Mouse (Mus musculus) T-helper 2 cell (primary cell): ENCODE data around the gene Rexo2.

Experiments
- in situ Hi-C: fragments of 300-600 bp; cut with MboI, MseI; formaldehyde crosslinking; loops from one replicate; pipeline ENCODE4 v1.15.1; 2025; ENCODE audit warnings: high pct_unique_total_duplicates

Rexo2 gene

GRCm38 (mm10) chr9:48473131-48473530 is 7.3 kb downstream of the Rexo2 start:
- in situ Hi-C loops: no loop called here

DNA sequence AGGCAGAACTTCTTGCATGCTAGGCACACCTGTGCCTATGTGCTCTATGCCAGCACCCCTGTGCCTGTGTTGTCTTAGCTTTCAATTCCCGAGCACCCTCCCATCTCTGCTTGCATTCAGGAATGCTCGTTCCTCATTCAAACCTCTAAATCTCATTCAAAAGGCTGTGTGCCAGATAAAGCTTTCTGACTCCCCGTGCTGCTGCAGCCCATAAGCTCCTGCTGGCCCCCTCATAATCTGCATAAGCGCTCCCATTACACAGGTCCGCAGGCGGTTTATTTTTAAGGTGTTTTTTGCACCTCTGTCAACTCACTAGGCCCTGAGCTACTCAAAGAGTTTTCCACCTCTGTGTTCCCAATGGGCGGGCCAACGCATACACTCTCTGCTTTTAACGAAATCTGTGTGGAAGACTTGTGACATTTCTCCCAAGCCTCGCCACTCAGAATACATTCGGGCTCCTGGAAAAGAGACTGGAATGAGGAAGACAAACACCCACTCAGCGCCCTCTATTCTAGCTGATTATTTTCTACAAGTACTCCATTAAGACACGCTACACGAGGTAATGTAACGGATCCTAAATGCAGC is 7.9 kb downstream of the Rexo2 start:
- in situ Hi-C loops: no loop called here

GRCm38 (mm10) chr9:48467471-48467870 is 13.0 kb downstream of the Rexo2 start:
- in situ Hi-C loops: loop anchor here (5.0 to 10.0 kb wide), 2 partner anchors 95 to 117 kb away; no protein-coding TSS in a partner anchor

- in situ Hi-C loops: loop anchor here (5.0 to 10.0 kb wide), 2 partner anchors 95 to 118 kb away; no protein-coding TSS in a partner anchor
Observed at GRCm38 (mm10) chr9:48466804-48467203, 13.6 kb downstream of the Rexo2 start.

GRCm38 (mm10) chr9:48465671-48466070 is 14.8 kb downstream of the Rexo2 start:
- in situ Hi-C loops: loop anchor here (5.0 to 10.0 kb wide), 2 partner anchors 97 to 119 kb away; no protein-coding TSS in a partner anchor

DNA sequence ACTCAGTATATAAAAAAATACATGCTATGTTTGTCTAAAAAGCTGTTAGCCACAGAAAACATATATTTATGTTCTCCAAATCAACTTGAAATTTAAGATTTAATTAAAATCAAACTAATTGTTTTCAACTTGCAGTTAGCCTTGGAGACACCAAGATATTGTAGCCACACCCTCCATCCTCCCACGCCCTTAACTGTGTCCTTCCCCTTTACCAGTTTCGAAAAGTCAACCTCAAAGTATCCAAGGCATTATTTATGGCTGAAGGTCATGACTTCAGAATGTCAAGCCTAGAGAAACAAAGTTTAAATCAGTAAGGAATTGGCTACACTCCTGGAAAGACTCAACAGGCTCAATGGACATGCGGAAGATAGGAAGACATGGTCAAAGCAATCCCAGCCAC is 18.9 kb downstream of the Rexo2 start:
- in situ Hi-C loops: loop anchor here (10.0 kb wide), 1 partner anchor 123 kb away; no protein-coding TSS in a partner anchor

- in situ Hi-C loops: loop anchor here (10.0 kb wide), 1 partner anchor 124 kb away; no protein-coding TSS in a partner anchor
Observed at GRCm38 (mm10) chr9:48460720-48461119, 19.7 kb downstream of the Rexo2 start.

- in situ Hi-C loops: loop anchor here (10.0 kb wide), 1 partner anchor 925 kb away; the partner anchor contains the start of gene Cadm1
Observed at GRCm38 (mm10) chr9:48459391-48459790, 21.0 kb downstream of the Rexo2 start.

GRCm38 (mm10) chr9:48458879-48459278 is 21.5 kb downstream of the Rexo2 start:
- in situ Hi-C loops: loop anchor here (10.0 kb wide), 1 partner anchor 924 kb away; the partner anchor contains the start of gene Cadm1

DNA sequence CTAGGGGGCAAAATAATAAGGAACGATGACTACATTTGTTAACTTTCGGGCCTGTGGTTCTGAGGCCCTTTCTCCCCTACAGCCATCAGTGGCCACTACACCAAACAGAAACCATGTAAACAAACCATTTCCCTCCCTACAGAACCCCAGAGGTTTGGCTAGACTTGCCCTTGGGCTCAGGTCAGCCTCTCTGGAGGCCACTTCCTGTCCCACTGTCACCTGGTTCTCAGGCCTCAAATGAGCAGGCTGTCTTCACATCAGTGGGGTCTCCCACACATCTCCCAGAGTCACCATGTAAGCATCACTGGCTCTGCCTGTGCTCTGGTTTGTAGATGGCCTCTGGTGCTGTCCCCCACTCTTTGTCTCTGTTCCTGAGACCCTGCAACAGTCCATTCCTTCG is 24.5 kb downstream of the Rexo2 start:
- in situ Hi-C loops: loop anchor here (10.0 kb wide), 1 partner anchor 921 kb away; the partner anchor contains the start of gene Cadm1

GRCm38 (mm10) chr9:48450066-48450465 is 30.4 kb downstream of the Rexo2 start:
- in situ Hi-C loops: loop anchor here (10.0 kb wide), 1 partner anchor 915 kb away; the partner anchor contains the start of gene Cadm1

GRCm38 (mm10) chr9:48447783-48448209 is 32.6 kb downstream of the Rexo2 start:
- in situ Hi-C loops: no loop called here

GRCm38 (mm10) chr9:48444821-48445220 is 35.6 kb downstream of the Rexo2 start:
- in situ Hi-C loops: no loop called here

DNA sequence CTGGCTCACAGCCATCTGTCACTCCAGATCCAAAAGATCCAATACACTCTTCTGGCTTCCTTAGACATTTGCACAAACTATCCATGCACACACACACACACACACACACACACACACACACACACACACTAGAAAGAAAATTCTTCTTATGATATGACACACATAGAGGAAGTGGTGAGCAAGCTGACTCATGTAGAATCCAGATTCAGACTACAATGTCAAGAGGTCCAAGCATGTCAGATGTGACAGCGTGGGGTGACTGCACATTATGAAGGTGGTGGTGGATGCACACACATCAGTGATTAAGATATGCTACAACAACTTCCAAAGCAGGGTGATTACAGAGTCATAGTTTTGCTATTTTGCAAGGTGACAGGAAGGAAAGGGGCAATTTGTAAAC is 36.5 kb downstream of the Rexo2 start:
- in situ Hi-C loops: no loop called here

DNA sequence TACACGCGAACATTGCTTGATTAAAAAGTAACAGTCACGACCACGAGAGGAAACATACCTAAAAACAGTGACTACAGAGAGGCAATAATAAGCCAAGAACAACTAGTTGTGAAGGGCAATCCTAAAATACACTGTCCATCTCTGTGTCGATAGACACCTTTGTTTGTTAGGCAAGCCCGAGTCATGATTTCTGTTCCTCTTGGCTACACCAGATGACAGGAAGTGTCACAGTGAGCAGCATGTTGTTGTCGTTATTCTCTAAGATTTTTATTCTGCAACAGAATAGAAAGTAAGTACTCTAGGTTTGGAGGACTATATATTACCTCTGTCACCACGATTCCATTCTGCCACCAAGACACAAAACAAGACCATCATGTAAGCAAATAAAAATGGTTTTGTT is 48.0 kb downstream of the Rexo2 start:
- in situ Hi-C loops: no loop called here

- in situ Hi-C loops: no loop called here
Observed at GRCm38 (mm10) chr9:48427176-48427575, 53.2 kb downstream of the Rexo2 start.

DNA sequence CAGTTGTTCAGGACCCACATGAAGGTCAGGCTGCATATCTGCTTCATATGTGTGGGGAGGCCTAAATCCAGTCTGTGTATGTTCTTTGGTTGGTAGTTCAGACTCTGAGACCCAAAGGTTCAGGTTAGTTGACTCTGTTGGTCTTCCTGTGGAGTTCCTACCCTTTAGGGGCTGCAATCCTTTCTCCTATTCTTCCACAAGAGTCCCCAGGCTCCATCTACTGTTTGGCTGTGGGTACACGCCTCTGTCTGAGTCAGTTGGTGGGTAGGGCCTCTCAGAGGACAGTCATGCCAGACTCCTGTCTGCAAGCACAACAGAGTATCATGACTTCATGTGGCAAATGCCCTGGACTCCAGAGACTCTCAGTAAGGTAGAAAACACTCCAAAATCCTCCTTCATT is 57.2 kb downstream of the Rexo2 start:
- in situ Hi-C loops: no loop called here

DNA sequence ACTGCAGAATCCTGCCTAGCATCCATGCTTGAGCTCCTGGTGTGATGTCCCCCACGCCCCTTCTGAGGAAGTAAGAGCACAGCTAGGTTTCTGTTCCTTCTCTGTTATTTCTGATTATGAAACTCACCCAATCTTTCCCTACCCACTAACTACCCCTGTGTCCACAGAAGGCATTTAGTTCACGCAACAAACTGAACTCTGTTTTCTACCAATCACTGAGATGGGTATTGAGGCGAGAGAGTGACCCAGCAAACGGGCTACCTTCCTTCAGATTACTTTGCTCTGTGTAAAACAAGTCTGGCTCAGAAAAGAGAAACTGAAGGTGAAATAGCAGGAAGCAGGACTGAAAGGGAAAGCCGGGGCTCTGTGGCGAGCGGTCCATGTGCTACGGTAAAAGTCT is 58.0 kb downstream of the Rexo2 start:
- in situ Hi-C loops: no loop called here

DNA sequence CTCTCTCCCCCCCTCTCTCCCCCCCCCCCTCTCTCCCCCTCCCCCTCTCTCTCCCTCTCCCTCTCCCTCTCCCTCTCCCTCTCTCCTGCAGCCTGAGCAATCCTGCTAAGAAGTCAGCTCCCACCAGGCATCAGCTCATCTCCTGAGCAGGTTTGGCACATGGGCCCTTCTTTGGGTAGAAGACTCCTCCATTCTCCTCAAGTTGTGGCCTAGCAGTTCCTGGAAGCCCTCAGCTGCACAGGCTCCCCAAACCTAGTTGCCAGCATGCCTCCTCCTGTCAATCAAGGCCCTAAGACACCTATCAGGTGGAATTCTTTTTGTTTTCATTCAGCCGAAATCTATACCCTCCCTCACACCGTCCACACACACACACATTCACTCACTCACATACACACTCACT is 58.9 kb downstream of the Rexo2 start:
- in situ Hi-C loops: no loop called here

- in situ Hi-C loops: no loop called here
Observed at GRCm38 (mm10) chr9:48421029-48421428, 59.4 kb downstream of the Rexo2 start.

DNA sequence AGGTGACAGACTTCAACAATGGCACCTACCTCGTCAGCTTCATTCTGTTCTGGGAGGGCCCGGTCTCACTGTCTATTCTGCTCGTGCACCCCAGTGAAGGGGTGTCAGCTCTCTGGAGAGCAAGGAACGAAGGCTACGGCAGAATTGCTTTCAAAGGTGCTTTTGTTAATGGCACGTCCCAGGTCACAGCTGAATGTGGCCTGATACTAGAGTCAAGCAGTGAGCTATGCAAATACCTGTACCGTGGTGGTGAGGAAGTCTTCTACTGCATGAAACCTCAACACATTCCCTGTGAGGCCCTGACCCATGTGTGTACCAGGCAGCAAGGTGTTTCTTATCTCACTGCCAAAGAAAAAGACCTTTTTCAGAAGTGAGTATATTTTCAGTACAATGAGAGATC is 60.0 kb downstream of the Rexo2 start:
- in situ Hi-C loops: no loop called here

- in situ Hi-C loops: no loop called here
Observed at GRCm38 (mm10) chr9:48418829-48419228, 61.6 kb downstream of the Rexo2 start.
